9 mouse cellular contexts compared by ENCODE assay signal in the genomic region with DNA sequence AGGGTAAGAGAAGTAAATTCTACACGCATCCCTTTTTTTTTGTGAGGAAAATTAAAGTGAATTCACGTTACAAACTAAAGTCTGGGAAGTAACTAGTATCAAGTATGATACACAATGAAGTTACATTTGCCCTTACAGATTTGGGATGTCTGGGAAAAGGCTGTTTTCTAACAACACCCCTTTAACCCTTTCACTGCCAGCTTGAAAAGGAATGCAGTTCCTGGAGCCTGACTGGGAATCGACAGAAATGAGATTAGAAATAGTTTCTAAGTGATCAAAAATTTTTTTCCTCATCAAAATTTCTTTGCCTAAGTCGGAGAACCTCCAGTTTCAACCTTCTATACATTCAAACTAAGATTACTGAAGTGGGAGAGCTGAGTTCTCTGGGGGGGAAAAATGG. TPM values are rescaled to one million over a fixed set of nuclear protein-coding genes. Genes with fewer than 3 reads are reported as not detected.
DNase-seq lines count a peak whose midpoint lies in the region; ATAC-seq and TF ChIP-seq lines count a peak whose summit lies in the region.
"Had no signal": no experiment of that assay in that cellular context is flagged by ENCODE, and none has a peak within 500 bp of the region (broad histone marks: within the 10 kb centered on the region; RNA-seq: fewer than 3 reads in every experiment).

No protein-coding gene starts in this region.

- no peak for ATAC-seq in intestine, embryonic 16.5 days
- ATAC-seq in neural tube, embryonic 15.5 days (ENCODE audit: low FRiP score): no peak

- no peaks in the 10 kb centered on the region; the same call in 1 of the 2 replicates for H3K4me1 ChIP-seq in cerebellum, adult 2 months (ENCODE audit: control insufficient read depth, insufficient read depth, low read length)
- H3K4me1 ChIP-seq in embryonic facial prominence, embryonic 10.5 days: peaks cover 22% of the 10 kb centered on the region
- peaks cover 8% of the 10 kb centered on the region for H3K4me1 ChIP-seq in intestine, embryonic 16.5 days (ENCODE audit: control insufficient read depth, insufficient read depth, low read length)
- peaks cover 36% of the 10 kb centered on the region for H3K4me1 ChIP-seq in neural tube, embryonic 15.5 days

- peak overlapping the region; percentile 95 for H3K9ac ChIP-seq in intestine, embryonic 16.5 days (ENCODE audit: low read depth, low read length)
- H3K9ac ChIP-seq in neural tube, embryonic 15.5 days (replicated peaks): peak overlapping the region; percentile 84

- H3K9me3 ChIP-seq in embryonic facial prominence, embryonic 10.5 days: no peaks in the 10 kb centered on the region
- no peaks in the 10 kb centered on the region for H3K9me3 ChIP-seq in intestine, embryonic 16.5 days (ENCODE audit: control insufficient read depth, low read length)
- H3K9me3 ChIP-seq in neural tube, embryonic 15.5 days (replicated peaks): no peaks in the 10 kb centered on the region

- H3K27ac ChIP-seq in cerebellum, adult 2 months (ENCODE audit: insufficient read depth, low read length): no peak overlapping the region
- peak overlapping the region; percentile 96; the same call in 1 of the 2 replicates for H3K27ac ChIP-seq in embryonic facial prominence, embryonic 10.5 days (replicated peaks)
- peak overlapping the region; percentile 94; the same call in 1 of the 2 replicates for H3K27ac ChIP-seq in intestine, embryonic 16.5 days (ENCODE audit: low read length)
- H3K27ac ChIP-seq in neural tube, embryonic 15.5 days (replicated peaks): no peak overlapping the region

- H3K4me3 ChIP-seq in cerebellum, adult 2 months (replicated peaks; ENCODE audit: insufficient read depth, low read depth, low read length): peak overlapping the region; percentile 86
- peak overlapping the region; percentile 72 for H3K4me3 ChIP-seq in embryonic facial prominence, embryonic 10.5 days
- peak overlapping the region; percentile 91 for H3K4me3 ChIP-seq in intestine, embryonic 16.5 days (ENCODE audit: low read length)
- peak overlapping the region; percentile 69 for H3K4me3 ChIP-seq in neural tube, embryonic 15.5 days (replicated peaks)

- H3K36me3 ChIP-seq in embryonic facial prominence, embryonic 10.5 days (replicated peaks): no peaks in the 10 kb centered on the region; the same call in 1 of the 2 replicates
- H3K36me3 ChIP-seq in intestine, embryonic 16.5 days (ENCODE audit: control insufficient read depth, insufficient read depth, low read length): no peaks in the 10 kb centered on the region
- no peaks in the 10 kb centered on the region for H3K36me3 ChIP-seq in neural tube, embryonic 15.5 days

- H3K4me2 ChIP-seq in intestine, embryonic 16.5 days (ENCODE audit: low read depth, low read length): peak overlapping the region; percentile 54
- H3K4me2 ChIP-seq in neural tube, embryonic 15.5 days: peak overlapping the region; percentile 77

- TF ChIP-seq CTCF in cerebellum, adult 2 months (IDR thresholded peaks at IDR 0.05; ENCODE audit: borderline replicate concordance, insufficient read depth, low read depth, low read length): no peak

- 15% methylated on average over 4 of the region's 4 CpGs for WGBS in cerebellum, adult 2 months
- 21% methylated on average over 4 of the region's 4 CpGs for WGBS in embryonic facial prominence, embryonic 10.5 days
- 18% methylated on average over 4 of the region's 4 CpGs for WGBS in intestine, embryonic 16.5 days
- WGBS in neural tube, embryonic 15.5 days: 21% methylated on average over 4 of the region's 4 CpGs

- peak in 1 of 2 experiments; percentile 17 for DNase-seq in cerebellum, adult 2 months
- DNase-seq in cerebellum, adult 18-20 months: no peak
- peak; percentile 65 for DNase-seq in 3T3-L1 (ENCODE audit: low read depth, low spot score)
- DNase-seq in embryonic facial prominence, embryonic 10.5 days (ENCODE audit: low spot score): no peak
- DNase-seq in left cerebral cortex, postnatal 10 days (ENCODE audit: extremely low spot score in 1 of 2, low spot score in 2 of 2): no peak
- DNase-seq in gastrocnemius, postnatal 14 days: no peak

- H3K27me3 ChIP-seq in cerebellum, adult 2 months (ENCODE audit: control insufficient read depth, insufficient read depth, low read length): no peaks in the 10 kb centered on the region
- no peaks in the 10 kb centered on the region for H3K27me3 ChIP-seq in embryonic facial prominence, embryonic 10.5 days (replicated peaks; ENCODE audit: low read depth, poor library complexity, severe bottlenecking)
- no peaks in the 10 kb centered on the region for H3K27me3 ChIP-seq in intestine, embryonic 16.5 days (replicated peaks; ENCODE audit: control insufficient read depth, insufficient read depth, low read length)
- H3K27me3 ChIP-seq in neural tube, embryonic 15.5 days (replicated peaks): no peaks in the 10 kb centered on the region

- TF ChIP-seq POLR2A in cerebellum, adult 2 months (IDR thresholded peaks at IDR 0.05; ENCODE audit: borderline replicate concordance, insufficient read depth, low read length): no peak

- intact Hi-C loops in left cerebral cortex, postnatal 10 days (cut with DNase I): no loop called here
- intact Hi-C loops in gastrocnemius, postnatal 14 days (cut with DNase I; ENCODE audit: low total_unique reads): no loop called here

RNA-seq across cellular contexts. Expression of gene Hadha, which starts 0.9 kb away (rescaled TPM):
- 88.2 and 89.6 TPM in 2 replicates for polyA plus RNA-seq in cerebellum, adult 2 months (2012; rRNA removed)
- polyA plus RNA-seq in embryonic facial prominence, embryonic 10.5 days (2016; fragmentation: Nextera tagmentation; extraction: Ambion mirVana): 102 and 114 TPM in 2 replicates
- 232 and 255 TPM in 2 replicates for polyA plus RNA-seq in intestine, embryonic 16.5 days (2015; fragmentation: Nextera tagmentation; extraction: Ambion mirVana)
- polyA plus RNA-seq in neural tube, embryonic 15.5 days (2015; fragmentation: Nextera tagmentation; extraction: Ambion mirVana): 67.2 and 89.6 TPM in 2 replicates
- 10 to 100 TPM; 60.2 to 64.6 TPM for total RNA-seq in left cerebral cortex, postnatal 10 days (2021)
- 100 to 1,000 TPM; 271 to 383 TPM for total RNA-seq in gastrocnemius, postnatal 14 days (2021)

RNA-seq across cellular contexts. Expression of gene Hadhb, which starts 1.0 kb away (rescaled TPM):
- polyA plus RNA-seq in cerebellum, adult 2 months (2012; rRNA removed): 129 and 148 TPM in 2 replicates
- 107 and 109 TPM in 2 replicates for polyA plus RNA-seq in embryonic facial prominence, embryonic 10.5 days (2016; fragmentation: Nextera tagmentation; extraction: Ambion mirVana)
- polyA plus RNA-seq in intestine, embryonic 16.5 days (2015; fragmentation: Nextera tagmentation; extraction: Ambion mirVana): 340 and 367 TPM in 2 replicates
- 57.5 and 86.0 TPM in 2 replicates for polyA plus RNA-seq in neural tube, embryonic 15.5 days (2015; fragmentation: Nextera tagmentation; extraction: Ambion mirVana)
- 10 to 100 TPM; 52.3 to 52.6 TPM for total RNA-seq in left cerebral cortex, postnatal 10 days (2021)
- total RNA-seq in gastrocnemius, postnatal 14 days (2021): 100 to 1,000 TPM; 258 to 390 TPM

RNA-seq across cellular contexts. Expression of gene 3110082J24Rik, which starts 48.1 kb away (rescaled TPM):
- 7.0 and 7.6 TPM in 2 replicates for polyA plus RNA-seq in cerebellum, adult 2 months (2012; rRNA removed)
- polyA plus RNA-seq in embryonic facial prominence, embryonic 10.5 days (2016; fragmentation: Nextera tagmentation; extraction: Ambion mirVana): 0.54 and 0.65 TPM in 2 replicates
- polyA plus RNA-seq in intestine, embryonic 16.5 days (2015; fragmentation: Nextera tagmentation; extraction: Ambion mirVana): not detected in 2 replicates
- 1.8 and 3.1 TPM in 2 replicates for polyA plus RNA-seq in neural tube, embryonic 15.5 days (2015; fragmentation: Nextera tagmentation; extraction: Ambion mirVana)
- total RNA-seq in left cerebral cortex, postnatal 10 days (2021): 1 to 10 TPM; 2.1 to 2.2 TPM
- total RNA-seq in gastrocnemius, postnatal 14 days (2021): not detected

RNA-seq across cellular contexts. Expression of gene Garem2, which starts 49.1 kb away (rescaled TPM):
- 23.7 and 25.6 TPM in 2 replicates for polyA plus RNA-seq in cerebellum, adult 2 months (2012; rRNA removed)
- 1.7 and 2.1 TPM in 2 replicates for polyA plus RNA-seq in embryonic facial prominence, embryonic 10.5 days (2016; fragmentation: Nextera tagmentation; extraction: Ambion mirVana)
- polyA plus RNA-seq in intestine, embryonic 16.5 days (2015; fragmentation: Nextera tagmentation; extraction: Ambion mirVana): 0.40 and 0.56 TPM in 2 replicates
- 8.2 and 9.6 TPM in 2 replicates for polyA plus RNA-seq in neural tube, embryonic 15.5 days (2015; fragmentation: Nextera tagmentation; extraction: Ambion mirVana)
- 10 to 100 TPM; 10.5 to 11.2 TPM for total RNA-seq in left cerebral cortex, postnatal 10 days (2021)
- under 1 TPM; 0.04 TPM for total RNA-seq in gastrocnemius, postnatal 14 days (2021)

RNA-seq across cellular contexts. Expression of gene Adgrf3, which starts 51.5 kb away (rescaled TPM):
- not detected in 2 replicates for polyA plus RNA-seq in cerebellum, adult 2 months (2012; rRNA removed)
- not detected in 2 replicates for polyA plus RNA-seq in embryonic facial prominence, embryonic 10.5 days (2016; fragmentation: Nextera tagmentation; extraction: Ambion mirVana)
- polyA plus RNA-seq in intestine, embryonic 16.5 days (2015; fragmentation: Nextera tagmentation; extraction: Ambion mirVana): 0.15 and 0.29 TPM in 2 replicates
- polyA plus RNA-seq in neural tube, embryonic 15.5 days (2015; fragmentation: Nextera tagmentation; extraction: Ambion mirVana): 0.11 TPM in 1 of 2 replicates, not detected in the other
- total RNA-seq in left cerebral cortex, postnatal 10 days (2021): not detected
- total RNA-seq in gastrocnemius, postnatal 14 days (2021): not detected
- total RNA-seq: left cerebral cortex, postnatal 14 days had no signal

Comparison
In these comparisons a context has a peak if more than half of its experiments do, and no peak if none do; other contexts are left out.
1. H3K27ac ChIP-seq: peak in embryonic facial prominence, embryonic 10.5 days (single experiment) and intestine, embryonic 16.5 days (single experiment); none in cerebellum, adult 2 months (single experiment) and neural tube, embryonic 15.5 days (single experiment).
2. Peak in every context shown above with its lines, with median percentiles within 50 percentile points of each other: H3K4me3 ChIP-seq.